Mouse (Mus musculus) neural tube, embryonic 10.5 days (tissue): ENCODE data around the gene Kif21a.

ENCODE experiments used
- DNase-seq: peaks from one replicate; pipeline ENCODE4 v3.0.0-alpha.2; 2017; ENCODE audit warnings: low spot score; ENCODE audit errors: extremely low spot score

Gene Kif21a

DNA sequence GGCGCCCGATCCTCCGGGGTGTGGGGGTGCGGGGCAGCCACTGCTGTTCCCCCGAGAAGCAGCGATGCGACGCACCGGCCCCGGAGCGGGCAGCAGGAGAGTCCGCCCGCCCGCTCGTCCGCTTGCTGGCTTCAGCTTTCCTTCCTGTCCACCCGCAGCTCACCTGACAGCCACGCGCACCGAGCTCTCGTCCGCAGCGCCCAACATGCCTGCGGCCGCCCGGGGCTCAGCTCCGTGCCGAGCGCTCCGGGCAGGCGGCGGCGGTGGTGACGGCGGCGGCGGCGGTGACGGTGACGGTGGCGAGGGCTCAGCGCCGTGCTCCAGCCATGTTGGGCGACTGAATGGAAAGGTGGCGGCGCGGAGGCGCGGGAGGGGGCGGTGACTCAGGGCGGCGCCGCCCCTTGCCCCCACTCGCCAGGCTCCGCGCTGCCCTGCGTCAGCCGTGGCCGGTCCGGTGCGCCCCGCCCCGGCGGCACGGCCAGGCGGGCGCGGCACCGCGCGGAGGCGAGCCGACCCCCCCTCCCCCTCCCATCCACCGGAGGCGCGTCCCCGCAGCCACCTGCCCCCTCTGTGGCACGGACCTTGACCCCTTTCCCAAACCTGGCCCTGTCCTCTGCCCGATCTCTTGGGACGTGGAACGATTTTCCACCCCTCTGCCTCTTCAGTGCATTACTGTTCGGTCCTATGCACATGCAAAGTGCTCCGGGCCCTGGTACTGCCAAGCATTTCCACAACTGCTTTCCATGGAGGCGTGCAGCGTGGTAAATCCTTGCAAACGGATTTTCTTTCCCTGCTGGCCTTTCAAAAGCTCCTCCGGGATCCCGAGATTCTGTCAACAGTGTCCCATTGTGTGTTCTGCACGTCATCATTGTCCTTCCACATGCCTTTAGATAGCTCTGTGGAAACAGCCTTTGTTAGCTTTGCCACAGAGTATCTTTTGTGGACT lies at the start of gene Kif21a:
Kif21a (minus strand) TSS at position 453 of the 946 bp plus-strand sequence.
- DNase-seq = peak; percentile 80

DNA sequence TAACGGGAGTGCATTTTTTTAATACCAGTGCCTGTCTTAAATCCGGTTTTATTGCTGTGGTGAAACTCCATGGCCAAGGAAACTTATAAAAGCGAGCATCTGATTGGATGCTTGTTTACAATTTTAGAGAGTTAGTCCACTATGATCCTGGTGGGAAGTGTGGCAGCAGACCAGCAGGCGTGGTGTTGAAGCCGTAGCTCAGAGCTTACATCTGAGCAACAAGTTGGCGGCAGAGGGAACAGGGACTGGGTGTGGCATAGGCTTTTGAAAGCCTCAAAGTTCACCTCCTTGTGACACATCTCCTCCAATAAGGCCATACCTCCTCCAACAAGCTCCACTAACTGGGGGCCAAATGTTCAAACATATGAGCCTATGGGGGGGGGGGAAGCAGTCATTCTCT lies 46.9 kb upstream of the Kif21a start:
- DNase-seq = no peak

DNA sequence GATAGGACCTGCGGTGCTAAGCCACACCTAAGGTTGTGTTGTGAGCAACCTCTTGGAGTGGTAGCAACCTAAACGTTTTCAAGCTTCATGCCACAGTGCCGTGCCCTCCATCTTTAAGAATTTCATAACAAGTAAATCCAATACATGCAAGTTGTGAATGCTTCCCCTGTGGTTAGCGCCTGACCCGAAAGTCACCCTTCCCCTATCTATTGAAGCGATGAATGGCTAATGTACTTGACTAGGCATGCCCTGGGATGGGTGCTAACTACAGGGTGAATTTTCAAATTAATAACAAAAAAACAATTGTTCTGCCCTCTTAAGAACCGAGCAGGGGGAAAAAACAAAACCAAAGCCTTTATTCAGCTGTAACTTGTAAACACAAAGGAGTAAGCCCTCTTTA lies 39.7 kb upstream of the Kif21a start:
- no peak for DNase-seq

DNA sequence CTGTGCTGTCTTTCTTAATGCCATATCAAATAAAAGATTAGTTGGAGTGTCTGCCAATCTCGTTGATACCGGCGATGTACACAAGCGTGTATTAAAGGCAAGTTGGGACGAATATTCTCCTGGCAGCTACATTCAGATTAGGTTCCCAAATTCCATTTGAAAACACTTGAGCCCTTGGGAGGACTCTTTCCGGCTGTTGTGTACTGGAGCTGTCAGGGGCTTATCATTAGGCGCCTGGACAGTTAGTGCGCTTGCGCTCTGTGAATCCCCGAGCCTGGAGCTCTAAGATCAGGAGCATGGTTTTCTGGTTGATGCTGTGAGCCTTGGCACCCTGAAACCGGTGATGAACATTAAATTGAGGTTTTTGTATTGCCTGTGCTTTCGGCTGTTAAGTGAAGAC lies 38.3 kb upstream of the Kif21a start:
- DNase-seq = no peak

DNA sequence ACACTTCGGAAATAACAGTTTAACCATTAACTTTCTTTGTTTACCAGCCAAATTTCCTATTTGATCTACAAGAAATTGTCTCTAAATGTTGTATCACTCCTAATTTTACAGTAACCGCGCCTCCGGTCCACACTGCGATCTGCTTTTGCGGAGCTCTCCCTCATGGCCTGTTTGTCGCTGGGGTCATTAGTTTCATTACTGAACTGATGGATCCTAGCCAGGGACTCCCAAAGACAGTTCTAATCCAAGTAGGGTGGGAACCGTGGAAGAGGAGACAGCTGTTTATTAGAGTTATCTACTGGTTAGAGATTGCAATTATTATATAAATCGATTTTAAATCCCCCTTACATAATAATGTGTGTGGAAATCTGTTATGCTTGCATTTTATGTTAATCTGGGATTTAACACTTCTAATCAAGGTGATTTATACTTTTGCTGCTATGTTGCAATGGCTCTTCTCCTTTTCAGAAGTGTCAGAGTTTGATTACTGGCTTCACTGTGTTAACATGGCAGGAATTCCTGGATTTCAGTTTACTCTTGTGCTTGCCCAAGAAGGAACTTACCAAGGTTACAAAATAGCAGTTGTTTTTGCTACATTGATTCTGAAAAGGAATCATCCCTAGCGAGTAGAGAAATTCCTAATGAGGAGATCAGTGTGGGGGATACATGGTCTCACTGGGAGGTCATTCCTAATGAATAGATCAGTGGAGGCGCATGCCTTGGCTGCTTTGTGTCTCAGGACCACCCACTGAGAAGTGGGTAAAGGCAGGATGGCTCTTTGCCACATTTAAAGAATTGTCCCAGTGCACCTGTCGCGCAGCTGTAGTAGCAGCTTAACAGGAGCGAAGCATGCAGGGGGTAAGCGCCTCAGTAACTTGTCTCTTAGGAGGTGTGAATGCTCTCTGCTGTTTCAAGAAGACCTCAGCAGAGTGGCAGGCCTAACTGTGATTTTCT lies 28.0 kb upstream of the Kif21a start:
- DNase-seq = peak; percentile 31

DNA sequence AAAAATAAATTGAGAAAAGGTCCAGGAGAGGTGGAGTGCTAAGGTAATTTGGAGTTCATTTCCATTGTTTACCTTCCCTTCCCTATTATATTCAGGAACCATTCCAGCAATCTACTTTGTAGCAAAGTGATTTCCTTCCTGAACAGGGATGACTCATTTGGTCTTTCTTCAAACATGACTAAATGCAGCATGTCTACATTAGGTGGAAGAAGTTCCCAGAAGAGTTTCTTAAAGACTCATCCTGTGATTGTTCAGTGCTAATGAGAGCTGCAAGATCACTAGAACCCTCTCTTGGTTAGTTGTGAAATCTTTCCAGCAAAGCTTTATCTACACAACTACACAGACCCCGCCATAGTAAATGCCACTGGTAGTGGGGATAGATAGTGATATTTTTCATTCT lies 22.7 kb upstream of the Kif21a start:
- no peak for DNase-seq

DNA sequence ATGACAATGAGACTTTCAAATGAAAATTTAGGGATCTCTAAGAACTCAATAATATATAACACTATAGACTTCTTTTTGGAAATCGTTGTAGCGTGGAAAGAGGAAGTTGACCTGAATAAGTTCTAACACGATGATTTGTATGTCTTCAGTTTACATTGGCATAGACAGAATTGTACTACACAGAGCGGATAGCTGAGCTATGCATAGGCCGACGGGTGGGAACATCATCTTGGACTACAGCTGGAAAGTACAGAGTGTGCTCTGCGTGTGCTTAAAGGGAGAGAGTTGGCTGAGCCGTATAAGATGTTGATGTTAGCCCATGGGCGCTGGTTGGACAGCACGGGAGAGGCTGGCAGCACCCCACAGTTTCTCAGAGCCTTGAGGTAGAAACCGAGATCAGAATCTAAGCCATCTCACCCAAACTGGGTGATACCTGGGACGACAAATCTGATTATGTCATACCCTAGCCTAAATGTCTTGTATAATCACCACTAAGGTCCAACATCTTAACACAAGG lies 14.6 kb upstream of the Kif21a start:
- no peak for DNase-seq

DNA sequence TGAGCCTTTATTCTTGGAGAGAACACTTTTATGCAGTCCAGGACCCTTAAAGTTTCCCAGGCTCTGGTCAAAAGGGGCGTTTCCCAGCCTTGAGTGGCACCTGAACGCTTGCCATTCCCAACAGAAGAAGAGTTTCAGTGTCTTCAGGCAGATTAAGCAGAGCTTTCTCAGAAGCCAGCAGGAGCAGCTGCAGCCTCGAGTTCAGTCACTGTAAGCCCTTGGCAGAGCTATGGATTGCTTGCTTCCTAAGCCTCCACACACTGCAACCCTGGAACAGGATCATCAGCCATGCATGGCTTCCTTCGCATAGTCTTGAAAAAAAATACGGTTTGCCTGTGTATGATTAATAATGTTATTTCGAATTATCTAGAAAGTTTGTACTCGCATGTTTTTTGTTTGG lies 14.1 kb upstream of the Kif21a start:
- no peak for DNase-seq

DNA sequence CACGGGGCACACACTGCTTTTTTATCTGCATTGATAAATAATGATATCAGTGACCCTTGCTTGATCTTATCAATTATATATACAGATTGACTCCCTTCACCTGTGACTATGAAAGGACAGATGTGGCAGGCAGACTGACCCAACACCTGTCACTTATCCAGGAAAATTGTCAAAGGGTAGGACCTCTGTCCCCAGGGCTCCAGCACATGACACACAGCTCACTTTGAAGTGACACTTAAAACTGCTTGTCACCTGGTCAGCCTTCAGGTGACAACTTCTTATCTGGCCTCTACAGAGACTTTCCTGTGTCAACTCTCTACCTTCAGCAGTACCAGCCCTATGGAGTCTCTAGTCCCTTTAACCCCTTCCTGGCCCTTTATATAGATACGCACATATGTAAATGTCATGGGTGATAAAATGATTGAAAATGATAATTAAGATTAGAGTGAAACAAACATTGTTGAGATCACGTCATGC lies 7.2 kb upstream of the Kif21a start:
- DNase-seq = no peak

DNA sequence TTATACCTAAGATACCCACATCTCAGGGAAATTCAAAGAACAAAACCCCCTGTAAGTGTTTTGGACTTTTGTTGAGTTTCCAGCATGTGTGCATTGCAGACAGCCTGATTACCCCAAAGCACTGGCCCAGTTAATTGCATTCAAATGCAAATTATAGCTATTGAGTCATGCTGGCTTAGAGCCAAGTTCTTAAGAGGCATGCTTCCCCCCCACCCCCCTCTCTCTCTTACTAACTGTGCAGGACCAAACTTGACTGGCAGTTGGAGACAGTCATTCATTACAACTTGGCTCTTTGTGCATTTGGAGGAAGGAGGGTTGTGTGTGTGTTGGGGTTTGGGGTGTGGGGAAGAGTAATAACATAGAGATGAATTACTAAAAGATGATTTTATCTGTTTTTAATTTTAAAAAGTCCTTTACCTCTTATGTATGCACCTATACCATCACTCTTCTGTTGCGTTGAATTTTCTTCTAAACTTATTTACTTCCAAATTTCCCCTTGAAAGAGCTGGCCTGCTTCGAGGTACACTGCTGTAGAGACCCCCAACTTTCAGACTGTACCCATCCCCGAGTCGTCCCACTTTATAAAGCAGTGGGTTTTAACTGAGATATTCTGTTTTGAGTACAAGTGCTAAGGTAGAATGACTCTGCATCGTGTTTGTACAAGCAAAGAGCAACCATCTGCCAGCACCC lies 6.6 kb upstream of the Kif21a start:
- DNase-seq = peak; percentile 25

DNA sequence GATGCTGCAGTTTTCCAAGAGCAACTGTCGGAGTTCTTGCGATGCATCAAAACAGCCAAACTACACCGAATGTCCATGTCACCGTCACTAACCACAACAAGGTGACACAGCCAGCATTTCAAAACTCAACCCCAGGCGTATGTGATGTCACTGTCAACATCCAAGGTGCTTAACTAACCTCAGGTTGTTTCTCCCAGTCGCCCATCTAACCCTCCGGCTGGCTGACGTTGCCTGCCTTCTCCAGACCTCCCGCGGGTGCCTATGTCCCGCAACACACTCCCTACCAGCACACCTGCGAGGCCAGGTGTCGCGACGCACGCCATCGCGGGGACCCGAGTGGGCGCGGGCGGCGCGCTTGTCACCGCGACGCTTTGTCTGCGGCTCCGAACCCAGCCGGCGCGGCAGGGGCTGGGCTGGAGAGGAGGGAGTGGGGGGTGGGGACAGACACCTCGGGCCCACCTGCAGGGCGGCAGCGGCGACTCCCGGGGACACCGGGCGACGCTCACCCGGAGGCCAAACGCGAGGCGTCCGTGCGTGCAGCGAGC lies 725 bp downstream of the Kif21a start:
- peak; percentile 23 for DNase-seq

DNA sequence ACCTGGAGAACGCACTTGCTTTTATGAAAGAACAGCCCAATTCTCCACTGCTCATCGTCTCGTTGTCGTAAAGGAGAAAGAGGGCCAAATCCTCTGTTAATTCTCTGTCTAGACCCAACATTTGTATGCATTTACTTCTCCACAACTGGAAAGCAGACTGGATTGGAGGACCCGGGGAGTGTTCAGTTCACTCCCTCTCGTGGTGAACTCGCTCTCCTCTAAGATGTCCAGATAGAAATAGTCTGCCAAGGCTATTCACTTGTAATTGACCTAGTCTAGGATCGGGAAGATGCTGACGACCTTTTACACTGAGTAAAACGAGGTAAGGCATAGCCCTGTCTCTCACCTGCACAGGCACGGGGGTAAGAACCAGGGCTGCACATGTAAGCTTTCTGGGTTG lies 2.1 kb downstream of the Kif21a start:
- no peak for DNase-seq

DNA sequence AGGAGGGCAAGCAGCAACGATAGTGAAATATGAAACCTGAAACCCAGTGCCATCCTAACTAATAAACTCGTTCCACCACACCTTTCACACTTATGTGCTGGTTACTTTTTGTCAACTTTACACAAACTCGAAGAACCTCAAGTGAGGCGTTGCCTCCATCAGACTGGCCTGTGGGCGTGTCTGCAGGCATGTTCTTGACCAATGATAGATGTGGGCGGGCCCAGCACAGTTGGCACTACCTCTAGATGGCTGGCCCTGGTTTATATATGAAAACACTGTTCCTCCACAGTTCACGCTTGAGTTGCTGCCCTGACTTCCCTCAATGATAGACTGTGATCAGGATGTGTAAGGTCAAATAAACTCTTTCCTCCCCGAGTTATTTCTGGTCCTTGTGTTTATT lies 3.2 kb downstream of the Kif21a start:
- no peak for DNase-seq

DNA sequence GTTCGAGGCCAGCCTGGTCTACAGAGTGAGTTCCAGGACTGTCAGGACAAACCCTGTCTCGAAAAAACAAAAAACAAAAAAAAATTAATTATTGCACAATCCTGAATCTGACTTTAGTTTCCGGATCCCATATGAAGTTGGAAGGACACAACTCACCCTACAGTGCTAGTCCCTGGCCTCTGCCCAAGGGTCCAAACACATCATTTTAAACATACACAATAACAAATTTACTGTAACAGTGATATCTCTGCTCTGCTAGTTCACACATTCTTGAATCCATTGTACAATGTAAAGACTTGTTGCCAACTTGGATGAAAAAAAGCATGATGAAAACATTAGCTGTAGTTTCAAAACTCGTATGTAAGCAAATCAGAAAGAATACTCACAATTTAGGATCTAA lies 6.5 kb downstream of the Kif21a start:
- no peak for DNase-seq

DNA sequence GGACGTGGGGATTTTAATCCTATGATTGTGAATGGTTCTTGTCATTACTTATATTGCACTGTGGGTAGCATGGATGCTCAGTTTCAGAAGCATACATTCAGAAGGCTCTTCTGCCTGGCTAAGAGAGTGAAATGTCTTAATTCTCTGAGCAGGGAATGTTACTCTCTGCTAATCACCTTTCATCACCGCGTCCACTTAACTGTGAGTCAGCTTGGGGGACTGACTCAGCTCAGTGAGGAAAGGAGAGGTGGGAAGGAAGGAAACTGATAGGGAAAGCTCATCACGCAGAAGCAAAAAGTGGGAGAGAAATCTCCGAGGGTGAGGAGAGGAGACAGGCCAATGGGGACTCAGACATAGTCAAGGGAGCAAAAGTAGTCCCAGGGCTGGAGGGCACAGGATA lies 10.9 kb downstream of the Kif21a start:
- no peak for DNase-seq

DNA sequence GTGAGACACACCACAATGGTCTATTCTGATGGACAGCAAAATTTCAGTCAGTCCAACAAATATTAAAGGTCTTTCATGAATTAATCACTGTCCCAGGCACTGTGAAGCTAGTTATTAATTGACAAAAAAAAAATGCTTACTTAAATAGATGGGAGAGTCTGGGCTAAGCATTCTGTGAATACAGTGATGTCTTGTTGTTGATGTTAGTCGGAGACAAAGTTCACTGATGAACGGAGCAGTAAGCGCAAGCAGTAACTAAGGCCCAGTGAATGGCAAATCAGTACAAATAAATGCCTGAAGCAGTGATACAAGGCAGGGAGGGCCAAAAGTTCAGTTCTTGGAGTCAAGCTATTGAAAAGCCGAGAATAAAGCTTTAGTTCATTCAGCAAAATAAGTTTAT lies 15.7 kb downstream of the Kif21a start:
- DNase-seq = no peak

DNA sequence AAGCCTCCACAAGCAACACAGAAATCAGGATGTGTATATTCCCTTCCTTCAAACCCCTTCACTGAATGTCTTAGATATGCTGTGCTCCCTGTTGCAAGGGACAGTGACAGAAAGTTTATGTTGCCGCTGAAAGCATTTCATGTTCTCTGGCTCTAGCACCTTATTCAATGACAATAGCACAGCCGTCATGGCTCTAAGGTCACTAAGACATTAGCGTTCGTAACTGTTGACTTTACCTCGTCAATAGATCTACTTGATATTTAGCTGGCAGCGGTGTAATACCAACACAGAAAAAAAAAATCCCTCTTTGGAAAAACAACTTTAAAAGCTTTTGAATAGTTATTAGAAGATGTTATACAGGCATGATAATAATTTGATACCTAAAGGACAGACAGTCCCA lies 16.2 kb downstream of the Kif21a start:
- DNase-seq = no peak

DNA sequence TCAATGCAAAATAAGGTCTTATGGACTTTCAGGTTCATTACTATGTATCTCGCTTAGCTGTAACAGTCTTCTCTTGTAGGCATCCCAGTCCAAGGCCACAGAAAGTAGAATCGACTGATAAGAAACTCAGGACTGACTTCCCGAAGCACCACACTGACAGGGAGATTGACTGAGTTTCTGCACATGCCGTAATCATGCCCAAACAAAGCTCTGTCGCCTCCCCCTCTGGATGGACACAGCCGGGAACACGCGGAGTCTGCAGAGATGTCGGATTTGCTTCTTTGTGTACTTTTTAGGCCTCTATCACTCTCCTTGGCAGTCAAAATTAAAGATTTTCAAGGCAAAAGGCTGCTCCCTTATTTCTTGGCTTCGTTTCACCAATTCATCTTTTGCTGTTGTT lies 20.8 kb downstream of the Kif21a start:
- no peak for DNase-seq

DNA sequence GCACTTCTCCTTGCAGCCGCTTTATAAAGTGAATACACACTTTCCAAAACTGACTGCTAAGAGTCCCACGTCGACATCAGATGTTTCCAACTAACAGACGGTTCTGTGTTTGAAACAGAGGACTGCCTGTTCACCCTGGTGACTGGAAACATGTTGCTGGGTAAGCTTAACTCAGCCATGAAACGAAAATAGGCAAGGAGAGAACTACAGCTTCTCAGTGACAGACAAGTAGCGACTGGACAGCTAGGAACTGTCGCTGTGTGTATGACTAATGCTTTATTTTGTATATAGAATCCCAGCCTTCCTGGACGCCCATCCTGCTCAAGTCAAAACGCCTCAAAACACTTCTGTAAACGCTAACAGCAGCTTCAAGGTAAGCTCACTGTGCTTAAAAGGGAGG lies 21.3 kb downstream of the Kif21a start:
- DNase-seq = no peak

DNA sequence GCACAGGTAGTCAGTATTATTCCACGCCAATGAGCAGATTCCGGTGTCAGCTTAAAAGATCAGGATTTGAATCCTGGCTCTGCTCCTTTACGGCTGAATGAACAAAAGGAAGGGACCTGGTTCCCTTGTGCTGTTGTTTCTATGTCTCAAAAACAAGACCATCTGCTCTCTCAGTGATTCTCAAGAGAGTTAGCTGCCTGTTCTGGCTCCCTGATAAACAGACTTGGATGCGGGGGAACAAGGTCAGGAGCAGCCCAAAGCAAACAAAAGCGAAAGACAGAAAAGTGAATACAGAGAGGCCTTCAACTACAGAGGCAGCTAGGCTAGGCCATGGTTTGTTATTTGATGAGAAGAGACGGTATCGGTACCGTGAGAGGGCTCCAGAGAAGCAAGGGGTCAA lies 27.5 kb downstream of the Kif21a start:
- no peak for DNase-seq

DNA sequence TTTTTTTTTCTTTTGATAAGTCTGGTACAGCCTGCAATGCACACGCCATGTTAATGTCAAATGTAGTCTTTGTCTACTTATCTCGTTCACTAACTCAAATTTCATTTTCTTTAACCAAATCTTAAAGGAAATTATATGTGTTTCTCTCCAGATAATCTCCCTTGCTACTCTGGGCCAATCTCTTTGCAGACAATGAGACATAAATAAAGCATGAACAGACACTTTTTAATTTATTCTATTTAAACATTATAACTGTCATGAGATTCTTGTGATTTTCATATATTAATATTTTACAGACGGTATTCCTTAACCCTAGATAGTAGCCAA lies 30.9 kb downstream of the Kif21a start:
- no peak for DNase-seq
